Mouse (Mus musculus) layer of hippocampus, postnatal 14 days (tissue): ENCODE measurements around the gene Gmeb1. TPM values are rescaled to one million over a fixed set of nuclear protein-coding genes. Genes with fewer than 3 reads are reported as not detected.

Source experiments
- DNase-seq, 2 experiments: peaks; one replicate each; pipeline ENCODE4 v3.0.0; 2021 to 2022; ENCODE audit warnings: low spot score in 2 of 2, mixed read lengths in 1 of 2
- total RNA-seq, 2 experiments: library from RNA; stranded (reverse); gene quantifications; 2 replicates each; pipeline ENCODE4 v1.2.3; 2021

Gene Gmeb1
- total RNA-seq, 2 experiments from 2014 or later = 24.2 to 26.7 TPM

DNA sequence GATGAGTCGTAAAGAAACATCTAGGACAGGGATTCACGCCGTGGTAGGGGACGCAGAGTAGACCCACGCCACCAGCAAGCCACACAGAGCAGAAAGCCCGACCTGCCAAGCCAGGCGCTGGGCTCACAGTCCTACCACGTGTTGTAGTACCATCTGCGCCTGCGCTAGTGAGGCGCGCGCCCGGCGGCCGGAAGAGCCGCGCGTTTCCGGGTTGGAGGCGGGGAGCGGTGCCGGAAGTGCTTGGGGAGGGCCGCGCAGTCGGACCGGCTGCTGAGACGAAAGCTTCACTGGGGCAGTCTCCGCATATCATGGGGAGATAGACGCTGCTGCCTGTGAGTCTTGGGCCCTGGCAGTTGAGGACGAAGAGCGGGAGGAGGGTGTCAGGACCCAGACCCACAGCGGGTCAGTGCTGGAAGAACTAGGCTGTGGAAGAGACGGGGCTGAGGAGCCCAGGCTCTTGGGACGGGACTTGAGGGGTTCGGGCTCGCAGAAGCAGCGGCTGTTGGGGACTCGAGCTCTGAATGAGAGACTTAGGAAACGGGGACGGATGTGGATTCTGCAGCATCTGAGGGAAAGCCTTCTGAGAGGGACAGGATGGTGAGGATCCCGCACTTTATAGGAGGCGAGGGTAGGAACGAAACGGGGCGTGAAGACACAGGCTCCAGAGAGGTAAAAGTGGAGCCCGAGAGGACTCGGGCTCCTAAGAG is 12.9 kb upstream of the Gmeb1 start, which contains the start of gene Taf12:
Gene Taf12 (plus strand): TSS at position 220 of the 707 bp plus-strand sequence.
- DNase-seq = peak; percentile 91 to 94

DNA sequence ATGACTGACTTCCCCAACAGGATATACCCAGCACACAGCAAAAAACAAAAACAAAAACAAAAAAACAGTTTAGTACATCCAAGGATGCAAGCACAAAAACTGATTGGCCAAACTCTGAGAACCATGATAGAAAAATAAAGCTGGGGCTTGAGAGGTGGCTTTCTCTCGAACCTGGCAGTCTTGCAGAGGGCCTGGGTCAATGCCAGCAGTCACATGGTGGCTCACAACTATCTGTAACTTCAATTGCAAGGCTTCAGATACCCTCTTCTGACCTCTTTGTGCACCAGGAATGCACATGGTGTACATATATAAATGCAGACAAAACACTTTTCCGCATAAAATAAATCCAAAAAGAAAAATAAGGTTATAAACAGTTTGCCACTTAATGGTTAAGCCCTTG is 11.8 kb upstream of the Gmeb1 start:
- no peak for DNase-seq

DNA sequence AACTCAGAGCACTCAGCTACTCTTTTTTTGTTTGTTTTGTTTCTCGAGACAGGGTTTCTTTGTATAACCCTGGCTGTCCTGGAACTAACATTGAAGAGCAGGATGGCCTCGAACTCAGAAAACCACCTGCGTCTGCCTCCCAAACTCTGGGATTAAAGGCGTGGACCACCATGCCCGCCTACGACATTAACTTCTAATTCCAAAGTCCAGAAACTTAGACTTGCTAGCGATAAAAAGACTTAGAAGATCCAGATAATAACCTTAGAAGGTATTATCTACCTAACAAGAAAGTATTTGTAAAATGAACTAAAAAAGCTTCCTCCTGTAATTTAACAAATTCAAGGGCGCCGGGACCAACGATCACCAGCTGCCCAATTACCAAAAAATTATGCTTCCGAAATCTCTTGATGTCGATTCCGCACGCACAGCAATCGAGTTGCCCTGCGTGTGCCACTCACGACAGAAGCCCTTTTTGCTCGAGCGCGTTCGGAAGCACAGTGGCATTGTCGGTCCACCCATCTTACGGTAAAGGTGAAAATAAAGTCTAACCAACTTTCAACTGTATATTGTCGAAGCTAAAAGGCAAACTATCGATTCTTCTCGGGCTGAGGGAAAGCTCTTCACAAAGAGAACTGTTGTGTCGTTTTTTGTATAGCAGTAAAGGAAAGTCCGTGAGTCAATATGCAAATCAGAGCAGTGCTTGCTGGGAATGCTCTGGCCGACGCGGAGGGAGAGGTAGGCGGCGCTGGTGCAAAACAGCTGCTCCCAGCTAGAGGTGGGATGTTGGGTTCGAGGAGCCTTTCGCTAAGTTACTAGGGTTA is 8.5 kb upstream of the Gmeb1 start:
- DNase-seq = peak; percentile 85 to 87

DNA sequence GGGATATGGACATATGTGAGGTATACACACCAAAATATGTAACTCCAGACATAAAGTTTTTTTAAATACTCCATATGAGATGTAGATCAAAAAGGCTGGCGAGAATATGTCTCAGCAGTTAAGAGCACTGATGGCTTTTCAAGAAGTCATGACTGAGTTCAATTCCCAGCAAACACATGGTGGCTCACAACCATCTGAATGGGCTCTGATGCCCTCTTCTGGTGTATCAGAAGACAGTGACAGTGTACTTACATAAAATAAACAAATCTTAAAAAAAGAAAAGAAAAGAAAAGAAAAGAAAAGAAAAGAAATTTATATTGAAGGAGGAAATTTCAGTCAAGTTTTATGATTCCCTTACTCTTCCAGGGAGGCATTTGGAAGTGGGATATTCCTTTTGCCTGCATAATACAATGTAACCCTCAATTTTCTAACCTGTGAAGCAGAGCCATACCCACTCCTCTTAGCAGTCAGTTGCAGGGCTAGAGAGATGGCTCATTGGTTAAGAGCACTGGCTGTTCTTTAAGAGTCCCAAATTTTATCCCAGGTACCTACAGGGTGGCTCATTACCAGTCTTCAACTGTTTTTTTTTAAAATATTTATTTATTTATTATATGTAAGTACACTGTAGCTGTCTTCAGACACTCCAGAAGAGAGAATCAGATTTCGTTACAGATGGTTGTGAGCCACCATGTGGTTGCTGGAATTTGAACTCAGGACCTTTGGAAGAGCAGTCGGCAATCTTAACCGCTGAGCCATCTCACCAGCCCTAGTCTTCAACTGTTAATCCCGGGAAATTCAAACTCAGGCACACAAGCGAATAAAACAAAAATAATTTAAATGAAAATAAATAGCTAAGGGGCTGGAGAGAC is 7.7 kb upstream of the Gmeb1 start:
- DNase-seq = no peak

DNA sequence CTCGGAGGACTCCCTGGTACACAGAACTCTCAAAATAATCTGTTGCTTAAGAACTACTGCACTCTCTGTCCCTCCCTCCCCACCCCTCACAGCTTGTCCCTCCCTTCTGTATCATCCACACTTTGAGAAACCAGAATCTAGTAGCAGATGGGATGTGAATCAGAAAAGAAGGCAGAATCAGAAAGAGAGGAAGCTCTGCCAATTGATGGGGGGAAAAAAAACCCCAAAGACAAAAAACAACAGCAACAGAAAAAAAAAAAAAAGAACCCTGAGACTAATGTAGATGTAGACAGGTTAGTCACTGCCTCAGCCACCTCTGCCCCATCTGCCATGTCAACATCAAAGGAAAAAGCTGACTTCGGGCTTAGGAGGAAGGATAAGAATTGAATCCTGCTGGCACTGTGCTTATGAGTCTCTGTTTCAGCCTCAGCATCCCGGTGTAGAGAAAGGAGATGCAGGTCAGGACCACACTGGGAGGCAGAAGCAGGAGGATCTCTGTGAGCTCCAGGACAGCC is 5.5 kb upstream of the Gmeb1 start:
- no peak for DNase-seq

DNA sequence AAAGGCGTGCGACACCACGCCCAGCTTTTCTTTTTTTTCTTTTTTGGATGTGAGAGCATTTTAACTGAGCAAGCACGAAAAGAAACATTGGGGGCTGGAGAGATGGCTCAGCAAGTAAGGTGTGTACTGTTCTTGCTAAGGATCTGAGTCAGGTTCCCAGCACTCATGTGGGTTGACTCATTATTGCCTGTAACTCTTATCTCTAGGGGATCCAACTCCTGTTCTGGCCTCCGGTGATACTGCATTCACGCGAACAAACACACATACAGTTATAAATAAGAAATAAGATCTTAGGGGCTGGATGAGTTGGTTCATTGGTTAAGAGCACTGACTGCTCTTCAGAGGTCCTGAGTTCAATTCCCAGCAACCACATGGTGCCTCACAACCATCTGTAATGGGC is 1.9 kb upstream of the Gmeb1 start:
- DNase-seq = no peak

DNA sequence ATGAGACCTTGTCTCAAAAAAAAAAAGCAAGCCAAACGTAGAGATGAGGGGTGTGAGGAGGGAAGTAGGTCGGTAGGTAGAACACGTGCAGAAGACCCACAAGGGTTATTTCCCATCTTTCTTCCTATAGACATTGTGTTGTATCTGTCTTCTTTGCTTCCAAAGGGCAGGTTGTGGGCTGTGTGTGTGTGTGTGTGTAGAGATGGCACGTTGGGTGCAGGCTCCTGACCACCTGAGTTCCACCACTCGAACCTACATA is 885 bp upstream of the Gmeb1 start:
- no peak for DNase-seq

DNA sequence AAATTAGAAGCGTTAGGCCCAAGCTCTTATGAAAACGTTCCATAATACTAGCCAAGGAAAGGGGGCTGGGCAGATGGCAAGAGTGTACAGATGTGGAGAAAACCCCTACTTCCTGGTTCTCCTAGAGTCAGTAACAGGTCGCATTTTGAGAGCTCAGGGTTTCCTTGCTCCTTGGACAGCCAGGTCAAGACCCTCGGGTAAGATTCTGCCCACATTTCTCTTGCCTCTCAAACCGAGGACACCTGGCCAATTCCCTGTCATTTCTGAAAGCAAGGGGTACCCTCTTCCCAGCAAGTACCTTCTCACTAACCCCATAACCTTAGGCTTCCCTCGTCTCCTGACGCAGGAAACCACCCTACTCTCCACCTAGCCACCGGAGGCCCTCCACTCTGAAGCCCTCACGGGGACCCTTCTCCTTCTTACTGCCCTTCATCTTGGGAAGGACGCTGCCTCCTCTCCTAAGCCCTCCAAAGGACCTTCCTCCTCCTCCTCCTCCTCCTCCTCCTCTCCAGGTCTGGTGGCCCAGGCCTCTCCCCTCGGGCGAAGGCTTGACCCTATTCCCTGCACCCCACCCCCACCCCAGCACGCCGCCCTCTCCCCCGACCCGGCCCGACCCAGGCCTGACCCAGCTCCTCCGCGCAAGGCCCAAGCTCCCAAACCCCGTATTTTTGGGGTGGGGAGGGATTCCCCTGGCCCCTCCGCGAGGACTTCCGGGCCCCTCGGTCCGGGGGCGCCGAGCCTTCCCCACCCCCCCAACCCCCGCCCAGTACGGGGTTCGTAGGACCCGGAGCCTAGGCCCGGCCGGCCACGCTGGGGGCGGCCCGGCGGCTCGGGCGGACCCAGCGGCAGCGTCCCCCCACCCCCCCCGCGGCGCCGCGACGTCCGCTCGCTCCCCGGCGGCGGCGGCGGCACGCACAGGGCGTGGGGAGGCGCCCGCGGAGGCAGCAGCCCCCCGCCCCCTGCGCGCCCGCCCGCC is 710 bp downstream of the Gmeb1 start:
- DNase-seq = no peak

DNA sequence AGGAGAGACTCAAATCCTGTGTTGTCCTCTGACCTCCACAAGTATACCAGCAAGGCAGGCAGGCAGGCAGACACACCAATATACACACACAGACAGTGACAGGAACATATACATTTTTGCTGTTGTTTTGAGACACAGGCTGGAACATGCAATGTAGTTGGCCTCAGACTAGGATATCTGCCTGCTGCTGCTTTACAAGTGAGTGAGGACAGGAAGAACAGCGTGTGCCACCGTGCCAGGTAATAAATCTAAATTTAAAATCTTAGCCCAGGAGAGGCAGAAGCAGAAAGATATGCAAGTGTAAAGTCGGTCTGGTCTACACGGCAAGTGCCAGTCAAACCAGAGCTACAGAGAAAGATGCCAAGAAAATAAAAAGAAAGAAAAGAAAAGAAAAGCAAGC is 2.2 kb downstream of the Gmeb1 start:
- no peak for DNase-seq

DNA sequence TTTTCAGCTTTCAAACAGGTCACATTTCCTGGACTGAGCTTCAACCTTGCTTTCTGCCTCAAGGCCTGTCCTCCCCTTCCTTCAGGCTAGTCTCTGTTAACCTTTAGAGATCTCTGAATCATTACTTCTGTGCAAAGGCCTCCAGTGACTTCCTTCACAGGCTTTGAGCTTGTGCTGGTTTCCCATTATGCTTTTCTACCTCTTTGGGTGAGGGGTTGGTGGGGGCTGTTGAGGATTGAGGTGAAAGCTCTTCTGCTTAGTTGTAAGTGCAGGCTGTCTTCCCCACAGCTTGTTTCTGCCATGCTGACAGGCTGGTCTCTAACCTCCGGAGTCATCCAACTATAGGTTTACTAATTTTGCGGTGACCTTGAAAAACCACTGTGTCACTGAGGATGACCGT is 5.0 kb downstream of the Gmeb1 start:
- DNase-seq = no peak

DNA sequence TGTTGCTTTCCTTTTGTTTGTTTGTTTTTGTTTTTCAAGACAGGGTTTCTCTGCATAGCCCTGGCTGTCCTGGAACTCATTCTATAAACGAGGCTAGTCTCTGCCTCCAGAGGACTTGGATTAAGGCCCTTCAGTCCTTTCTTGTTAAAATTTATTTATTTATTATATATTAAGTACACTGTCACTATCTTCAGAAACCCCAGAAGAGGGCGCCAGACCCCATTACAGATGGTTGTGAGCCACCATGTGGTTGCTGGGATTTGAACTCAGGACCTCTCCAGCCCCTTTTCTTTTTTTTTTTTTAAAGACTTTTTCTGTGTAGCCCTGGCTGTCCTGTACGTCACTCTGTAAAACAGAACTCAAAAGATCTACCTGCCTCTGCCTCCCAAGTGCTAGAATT is 6.4 kb downstream of the Gmeb1 start:
- DNase-seq = no peak

DNA sequence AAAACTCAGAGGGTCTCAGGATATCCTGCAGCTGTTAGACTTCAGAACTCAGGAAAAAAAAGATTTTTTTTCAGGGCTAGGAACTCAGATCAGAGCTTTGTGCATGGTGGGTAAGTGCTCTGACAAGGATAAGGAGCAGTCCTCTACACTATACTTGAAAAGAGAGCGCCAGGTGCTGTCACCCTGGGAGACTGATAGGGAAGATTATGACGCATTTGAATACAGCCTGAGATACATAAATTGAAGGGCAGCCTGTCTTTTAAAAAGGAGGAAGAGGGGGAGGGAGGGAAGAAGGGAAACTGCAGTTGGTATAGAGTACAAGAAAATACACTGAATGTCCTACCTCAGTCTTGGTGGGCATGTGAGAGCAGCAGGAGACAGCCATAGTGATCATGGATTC is 7.8 kb downstream of the Gmeb1 start:
- DNase-seq = no peak

DNA sequence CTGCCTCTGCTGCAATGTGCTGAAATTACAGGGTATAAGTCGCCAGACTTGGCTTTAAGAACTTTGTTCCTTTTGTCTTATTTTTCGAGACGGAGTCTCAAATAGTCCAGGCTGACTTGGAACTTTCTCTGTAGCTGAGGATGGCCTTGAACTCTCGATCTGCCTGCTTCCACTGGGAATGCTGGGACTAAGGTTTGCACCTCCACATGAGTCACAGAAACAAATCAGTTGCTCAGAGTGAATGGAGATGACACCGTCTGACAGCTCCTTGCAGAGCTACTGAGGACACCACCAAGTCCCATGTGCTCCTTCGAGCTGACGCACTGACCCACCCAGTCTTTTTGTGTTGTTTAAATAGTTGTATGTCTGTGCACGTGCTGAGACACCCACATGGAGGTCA is 8.3 kb downstream of the Gmeb1 start:
- no peak for DNase-seq

DNA sequence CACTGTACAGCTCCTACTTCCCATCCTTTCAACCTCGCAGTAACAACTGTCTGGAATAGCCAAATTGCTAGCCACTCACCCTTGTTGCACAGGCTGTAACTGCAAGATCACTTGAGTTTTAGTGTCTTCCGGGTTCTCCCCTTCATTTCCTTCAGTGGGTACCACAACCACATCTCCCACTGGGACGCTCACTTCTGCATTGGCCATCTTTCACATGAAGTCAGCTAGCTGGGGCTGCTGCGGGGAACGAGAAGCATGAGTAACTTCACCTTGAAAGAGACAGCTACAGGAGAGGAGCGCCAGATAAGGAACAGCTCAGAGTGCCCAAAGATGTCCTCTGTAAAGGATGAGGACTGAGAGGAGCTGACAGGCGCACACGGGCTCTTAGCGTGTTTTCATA is 9.8 kb downstream of the Gmeb1 start:
- DNase-seq = no peak

DNA sequence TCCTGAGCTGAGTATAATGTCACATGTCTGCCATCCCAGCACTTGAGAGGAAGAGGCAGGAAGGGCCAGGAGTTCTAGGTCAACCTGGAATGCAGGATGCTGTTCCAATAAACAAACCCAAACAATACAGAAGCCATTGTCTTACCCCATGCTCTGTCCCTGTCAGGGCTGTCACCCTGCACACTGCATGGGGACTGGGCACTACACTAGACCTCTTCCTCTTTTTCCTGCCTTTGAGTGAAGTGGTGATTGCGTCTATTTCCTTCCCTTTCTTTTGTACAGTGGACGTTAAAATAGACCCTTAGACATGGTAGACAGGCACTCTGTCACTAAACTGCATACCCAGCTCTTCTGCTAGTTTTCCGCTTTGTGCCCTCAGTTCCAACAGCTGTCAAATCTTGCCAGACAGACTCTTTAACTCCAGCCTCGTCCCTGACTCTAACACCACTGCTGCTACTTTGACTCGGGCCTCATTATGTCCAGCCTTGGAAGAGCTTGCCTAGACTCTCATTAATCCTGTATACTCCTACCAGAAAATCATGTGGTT is 13.9 kb downstream of the Gmeb1 start:
- DNase-seq = no peak

DNA sequence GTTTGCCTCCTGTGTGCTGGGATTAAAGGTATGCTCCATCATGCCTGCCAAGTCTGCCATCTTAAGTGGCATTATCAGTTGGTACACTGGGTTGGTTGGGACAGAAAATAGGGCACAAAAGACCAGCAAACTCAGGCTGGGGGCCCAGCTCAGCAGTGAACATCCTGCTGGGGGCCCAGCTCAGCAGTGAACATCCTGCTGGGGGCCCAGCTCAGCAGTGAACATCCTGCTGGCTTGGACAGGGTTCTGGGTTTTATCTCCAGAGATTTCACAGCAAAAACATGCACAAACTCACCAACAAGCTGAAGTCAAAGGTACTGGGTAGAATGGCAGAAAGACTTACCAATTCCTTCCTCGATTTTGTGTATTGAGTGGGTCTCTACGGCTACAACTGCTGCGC is 15.8 kb downstream of the Gmeb1 start:
- no peak for DNase-seq

DNA sequence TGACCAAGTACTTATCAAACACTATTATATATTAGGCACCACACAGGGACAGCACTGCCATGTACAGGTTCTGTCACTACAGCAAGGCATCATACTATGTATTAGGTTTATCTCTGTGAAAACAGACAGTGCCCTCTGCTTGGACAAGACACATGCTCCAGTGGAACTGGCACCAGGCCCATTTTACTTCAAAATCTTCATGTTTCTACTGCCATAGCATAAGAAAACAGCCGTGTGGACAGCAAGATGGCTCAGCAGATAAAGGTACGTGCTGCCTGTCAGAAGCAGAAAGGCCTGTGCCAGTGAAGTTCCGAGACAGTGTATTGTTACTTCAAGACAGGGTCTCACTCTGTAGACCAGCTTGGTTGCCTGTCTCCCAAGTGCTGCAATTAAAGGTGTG is 20.2 kb downstream of the Gmeb1 start:
- DNase-seq = no peak

DNA sequence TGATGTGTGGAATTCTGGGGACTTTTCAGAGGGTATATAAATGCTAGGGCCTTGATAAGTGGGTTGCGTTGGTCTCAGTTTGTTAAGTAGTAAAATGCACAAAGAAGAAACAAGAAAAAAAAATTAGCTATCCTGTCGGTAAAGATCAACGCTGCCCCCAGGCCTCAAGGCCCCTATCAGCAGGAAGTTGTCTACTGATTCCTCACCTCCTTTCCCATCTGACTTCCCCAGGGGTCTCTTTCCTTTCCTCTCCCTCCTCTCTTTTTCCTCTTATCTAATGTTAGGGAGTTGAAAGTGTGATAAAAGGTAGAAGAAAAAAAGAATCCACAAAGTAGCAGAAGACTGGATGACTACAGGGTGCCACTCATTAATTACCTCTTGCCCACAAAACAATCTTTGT is 21.0 kb downstream of the Gmeb1 start:
- no peak for DNase-seq

DNA sequence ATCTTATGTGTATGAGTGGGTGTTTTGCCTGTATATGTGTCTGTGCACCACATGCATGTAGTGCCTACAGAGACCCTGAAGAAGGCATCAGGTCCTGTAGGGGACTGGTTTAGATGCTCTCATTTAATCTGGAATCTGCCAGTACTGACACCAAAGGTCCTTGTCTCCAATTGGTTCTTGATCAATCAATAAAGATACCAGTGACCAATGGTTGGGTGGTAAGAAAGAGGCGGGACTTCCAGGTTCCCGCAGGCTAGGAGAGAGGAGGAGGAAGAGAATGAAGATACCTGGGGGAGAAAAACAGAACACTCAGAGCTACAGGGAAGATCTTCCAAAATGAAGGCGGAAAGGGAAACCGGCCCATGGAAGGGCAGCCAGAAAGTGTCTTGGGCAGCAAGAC is 23.0 kb downstream of the Gmeb1 start:
- DNase-seq = no peak

DNA sequence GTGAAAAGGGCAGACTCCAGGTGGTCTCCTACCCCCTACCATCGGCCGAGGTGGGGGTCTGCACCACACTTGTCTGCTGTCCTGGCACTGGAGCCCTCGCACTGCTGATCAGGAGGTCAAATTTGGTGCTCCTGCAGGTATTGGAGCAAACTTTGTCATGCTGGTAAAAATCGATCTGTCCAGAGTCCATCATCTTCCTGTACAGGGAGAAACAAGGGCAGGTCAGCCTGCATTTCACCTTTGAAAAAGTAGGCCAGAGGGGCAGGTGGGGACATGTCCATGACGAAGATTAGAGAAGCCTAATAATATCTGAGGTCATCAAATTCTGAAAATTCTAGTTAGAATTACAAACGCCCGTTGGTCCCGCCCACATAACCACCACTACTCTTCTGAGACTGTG is 26.7 kb downstream of the Gmeb1 start:
- DNase-seq = no peak
